Mouse (Mus musculus) myocyte (in vitro differentiated cells): ENCODE data around the gene A830031A19Rik. TPM values are rescaled to one million over a fixed set of nuclear protein-coding genes. Genes with fewer than 3 reads are reported as not detected.

Source experiments
- H3K27me3 ChIP-seq: one replicate; pipeline ENCODE4 v1.6.1; 2011; ENCODE audit not compliant: control insufficient read depth, insufficient read depth, insufficient read length
- H3K36me3 ChIP-seq: one replicate; pipeline ENCODE4 v1.6.1; 2011; ENCODE audit not compliant: control insufficient read depth, insufficient read depth
- H3K4me2 ChIP-seq: one replicate; pipeline ENCODE4 v1.6.1; 2011; ENCODE audit warnings: low read depth, control low read depth
- H3K4me3 ChIP-seq: one replicate; pipeline ENCODE4 v1.5.1; 2011; ENCODE audit warnings: mild to moderate bottlenecking, control low read depth, moderate library complexity
- H3K79me2 ChIP-seq: one replicate; pipeline ENCODE4 v1.6.1; 2011; ENCODE audit not compliant: control insufficient read depth, insufficient read depth
- H3ac ChIP-seq: one replicate; pipeline ENCODE4 v1.6.1; 2011; ENCODE audit not compliant: control insufficient read depth, insufficient read length
- CEBPB ChIP-seq: IDR thresholded peaks from 2 replicates; pipeline ENCODE4 v1.6.1; 2011; ENCODE audit warnings: mild to moderate bottlenecking, moderate library complexity; ENCODE audit not compliant: poor library complexity, insufficient read depth, severe bottlenecking
- E2F4 ChIP-seq: IDR thresholded peaks from one replicate; pipeline ENCODE4 v1.6.1; 2011; ENCODE audit warnings: mild to moderate bottlenecking, control low read depth, moderate library complexity; ENCODE audit not compliant: insufficient read depth
- MAX ChIP-seq: IDR thresholded peaks from one replicate; pipeline ENCODE4 v1.6.1; 2011; ENCODE audit warnings: low read depth, mild to moderate bottlenecking, control low read depth
- MYOD1 ChIP-seq, 3 experiments: IDR thresholded peaks; one replicate each; pipeline ENCODE4 v1.6.1; 2011; ENCODE audit warnings: control low read depth in 2 of 3, low read depth in 2 of 3, mild to moderate bottlenecking in 2 of 3, moderate library complexity in 1 of 3; ENCODE audit not compliant: insufficient read length in 2 of 3, control insufficient read depth in 1 of 3
- MYOG ChIP-seq, 3 experiments: IDR thresholded peaks; one replicate each; pipeline ENCODE4 v1.6.1; 2011; ENCODE audit warnings: control low read depth in 2 of 3, low read depth in 2 of 3, mild to moderate bottlenecking in 2 of 3; ENCODE audit not compliant: insufficient read length in 2 of 3, control insufficient read depth in 1 of 3, insufficient read depth in 1 of 3
- POLR2A ChIP-seq: IDR thresholded peaks from one replicate; pipeline ENCODE4 v1.6.1; 2011; ENCODE audit warnings: low read depth, mild to moderate bottlenecking, control low read depth, moderate library complexity; ENCODE audit not compliant: insufficient read length
- POLR2AphosphoS2 ChIP-seq: IDR thresholded peaks from one replicate; pipeline ENCODE4 v1.6.1; 2011; ENCODE audit warnings: low read depth, control low read depth; ENCODE audit not compliant: insufficient read length
- REST ChIP-seq: IDR thresholded peaks from one replicate; pipeline ENCODE4 v1.6.1; 2011; ENCODE audit warnings: mild to moderate bottlenecking, control low read depth, moderate library complexity; ENCODE audit not compliant: insufficient read depth, insufficient read length
- SRF ChIP-seq: IDR thresholded peaks from one replicate; pipeline ENCODE4 v1.6.1; 2011; ENCODE audit warnings: low read depth; ENCODE audit not compliant: control insufficient read depth, insufficient read length
- TCF12 ChIP-seq: IDR thresholded peaks from one replicate; pipeline ENCODE4 v1.6.1; 2011; ENCODE audit warnings: mild to moderate bottlenecking, control low read depth; ENCODE audit not compliant: poor library complexity, insufficient read depth, severe bottlenecking
- TCF3 ChIP-seq: IDR thresholded peaks from one replicate; pipeline ENCODE4 v1.6.1; 2011; ENCODE audit warnings: low read depth, control low read depth; ENCODE audit not compliant: insufficient read length
- USF1 ChIP-seq: IDR thresholded peaks from one replicate; pipeline ENCODE4 v1.6.1; 2011; ENCODE audit warnings: low read depth, mild to moderate bottlenecking, control low read depth, moderate library complexity
- polyA plus RNA-seq: library from polyadenylated mRNA; unstranded; fragments of >200 nt; fragmentation: generic; extraction: Trizol; gene quantifications from one replicate; pipeline ENCODE4 v1.2.1, GENCODE M21; 2012; ENCODE audit warnings: missing spikeins

The A830031A19Rik gene
- polyA plus RNA-seq, 1 experiment: not detected

- TF ChIP-seq SRF (no peak), MYOG (IDR thresholded peaks at IDR 0.05; ENCODE audit: control insufficient read depth in 1 of 3, insufficient read depth in 1 of 3, insufficient read length in 2 of 3, low read depth in 2 of 3) (no peak), MAX (no peak), MYOD1 (IDR thresholded peaks at IDR 0.05; ENCODE audit: control insufficient read depth in 1 of 3, insufficient read length in 2 of 3, low read depth in 2 of 3) (no peak), TCF12 (no peak), TCF3 (no peak), POLR2AphosphoS2 (no peak), CEBPB (no peak), REST (no peak)
These were observed 54.1 kb downstream of the A830031A19Rik start for GRCm38 (mm10) chr11:24020760-24021159.

GRCm38 (mm10) chr11:24018783-24019182, 56.1 kb downstream of the A830031A19Rik start:
- H3K4me2 ChIP-seq: no peak overlapping the region
- H3K36me3 ChIP-seq: no peaks in the 10 kb centered on the region
- no peak for TF ChIP-seq MYOD1 (IDR thresholded peaks at IDR 0.05; ENCODE audit: control insufficient read depth in 1 of 3, insufficient read length in 2 of 3, low read depth in 2 of 3)
- TF ChIP-seq REST: no peak
- no peak for TF ChIP-seq CEBPB
- no peak for TF ChIP-seq MAX
- TF ChIP-seq POLR2A: no peak
- TF ChIP-seq POLR2AphosphoS2: no peak
- TF ChIP-seq E2F4: no peak
- no peak for TF ChIP-seq TCF3
- no peak for TF ChIP-seq SRF
- no peak for TF ChIP-seq TCF12
- no peak for TF ChIP-seq MYOG (IDR thresholded peaks at IDR 0.05; ENCODE audit: control insufficient read depth in 1 of 3, insufficient read depth in 1 of 3, insufficient read length in 2 of 3, low read depth in 2 of 3)
- TF ChIP-seq USF1: no peak
- no peaks in the 10 kb centered on the region for H3K79me2 ChIP-seq
- H3K27me3 ChIP-seq: no peaks in the 10 kb centered on the region
- H3K4me3 ChIP-seq: no peak overlapping the region
- H3ac ChIP-seq: no peak overlapping the region

More at GRCm38 (mm10) chr11:24020760-24021159, 54.1 kb downstream of the A830031A19Rik start:
- H3K36me3 ChIP-seq: no peaks in the 10 kb centered on the region
- no peaks in the 10 kb centered on the region for H3K27me3 ChIP-seq
- no peak overlapping the region for H3K4me3 ChIP-seq
- no peak overlapping the region for H3K4me2 ChIP-seq
- H3ac ChIP-seq: no peak overlapping the region
- no peaks in the 10 kb centered on the region for H3K79me2 ChIP-seq

DNA sequence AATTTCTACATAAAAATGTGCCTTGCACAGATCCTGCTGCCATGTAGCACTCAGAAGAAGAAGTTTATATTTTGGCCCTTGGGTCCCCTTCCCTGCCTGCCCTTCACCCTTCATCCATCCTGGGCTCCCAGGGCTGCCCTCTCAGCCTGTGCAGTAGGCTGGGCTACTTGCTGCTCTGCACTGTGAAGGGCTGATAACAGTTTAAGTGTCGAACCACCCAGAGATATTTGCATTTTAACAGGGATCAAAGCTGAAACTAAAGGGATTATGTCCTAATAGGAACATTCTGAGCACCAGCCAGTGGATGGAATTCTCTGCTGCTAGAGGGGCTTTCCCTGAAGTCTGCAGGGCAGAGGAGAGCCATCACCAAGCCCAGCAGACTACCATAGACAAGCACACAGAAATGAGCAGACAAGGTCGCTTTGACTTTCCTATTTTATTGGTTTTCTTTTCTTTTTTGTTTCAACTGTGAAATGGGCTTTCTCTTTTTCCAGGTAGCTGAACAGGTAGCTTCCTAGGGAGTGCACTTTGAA, 58.1 kb downstream of the A830031A19Rik start:
- Histone ChIP-seq H3K36me3 (no peaks in the 10 kb centered on the region), H3K27me3 (no peaks in the 10 kb centered on the region), H3K79me2 (no peaks in the 10 kb centered on the region), H3K4me3 (no peak overlapping the region), H3ac (no peak overlapping the region), H3K4me2 (no peak overlapping the region)
- TF ChIP-seq MYOD1 (IDR thresholded peaks at IDR 0.05; ENCODE audit: control insufficient read depth in 1 of 3, insufficient read length in 2 of 3, low read depth in 2 of 3) (no peak), SRF (no peak), MYOG (IDR thresholded peaks at IDR 0.05; ENCODE audit: control insufficient read depth in 1 of 3, insufficient read depth in 1 of 3, insufficient read length in 2 of 3, low read depth in 2 of 3) (no peak)

- Histone ChIP-seq H3K36me3 (no peaks in the 10 kb centered on the region), H3K27me3 (no peaks in the 10 kb centered on the region), H3K4me2 (no peak overlapping the region), H3K4me3 (no peak overlapping the region), H3K79me2 (no peaks in the 10 kb centered on the region), H3ac (no peak overlapping the region)
- TF ChIP-seq E2F4: no peak
- TF ChIP-seq POLR2AphosphoS2: no peak
- no peak for TF ChIP-seq USF1
- no peak for TF ChIP-seq POLR2A
- TF ChIP-seq TCF3: no peak
- no peak for TF ChIP-seq MAX
- TF ChIP-seq CEBPB: no peak
- TF ChIP-seq SRF: no peak
- no peak for TF ChIP-seq MYOD1 (IDR thresholded peaks at IDR 0.05; ENCODE audit: control insufficient read depth in 1 of 3, insufficient read length in 2 of 3, low read depth in 2 of 3)
- no peak for TF ChIP-seq MYOG (IDR thresholded peaks at IDR 0.05; ENCODE audit: control insufficient read depth in 1 of 3, insufficient read depth in 1 of 3, insufficient read length in 2 of 3, low read depth in 2 of 3)
- TF ChIP-seq TCF12: no peak
- no peak for TF ChIP-seq REST
These were observed 58.8 kb downstream of the A830031A19Rik start for GRCm38 (mm10) chr11:24016049-24016448.

GRCm38 (mm10) chr11:24014642-24015041, 60.2 kb downstream of the A830031A19Rik start:
- TF ChIP-seq MYOG (IDR thresholded peaks at IDR 0.05; ENCODE audit: control insufficient read depth in 1 of 3, insufficient read depth in 1 of 3, insufficient read length in 2 of 3, low read depth in 2 of 3): no peak
- no peaks in the 10 kb centered on the region for H3K27me3 ChIP-seq
- no peak overlapping the region for H3K4me3 ChIP-seq
- H3K79me2 ChIP-seq: no peaks in the 10 kb centered on the region
- no peak overlapping the region for H3K4me2 ChIP-seq
- no peaks in the 10 kb centered on the region for H3K36me3 ChIP-seq
- H3ac ChIP-seq: no peak overlapping the region
